ENCODE assay signal across 28 mouse cellular contexts in the genomic region with DNA sequence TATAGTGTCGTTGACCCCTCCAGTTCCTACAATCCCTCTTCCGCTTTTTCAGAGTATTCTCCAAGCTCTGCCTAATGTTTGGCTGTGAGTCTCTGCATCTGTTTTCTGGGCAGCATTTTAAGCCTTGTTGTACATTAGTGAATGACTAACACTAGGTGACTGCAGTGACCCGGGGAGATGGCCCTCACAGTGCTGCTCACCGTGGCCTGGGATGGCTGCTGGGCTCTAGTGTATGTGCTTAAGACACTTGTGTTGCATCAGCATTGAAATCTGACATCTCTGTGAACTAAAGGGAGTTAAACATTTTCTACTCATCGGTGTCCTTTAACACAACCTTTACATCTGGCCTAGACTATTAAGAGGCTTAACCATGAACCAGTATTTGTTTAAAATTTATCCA.
DNase-seq lines count a peak whose midpoint lies in the region; ATAC-seq and TF ChIP-seq lines count a peak whose summit lies in the region.
"Had no signal": no experiment of that assay in that cellular context is flagged by ENCODE, and none has a peak within 500 bp of the region (broad histone marks: within the 10 kb centered on the region; RNA-seq: fewer than 3 reads in every experiment).

No protein-coding gene starts in this region.

- no peak for TF ChIP-seq CTCF in intestine, postnatal 0 days (IDR thresholded peaks at IDR 0.05; ENCODE audit: low read depth)
- TF ChIP-seq CTCF in cerebellum, adult 2 months (IDR thresholded peaks at IDR 0.05; ENCODE audit: borderline replicate concordance, insufficient read depth, low read depth, low read length) = no peak

- H3K27ac ChIP-seq in intestine, embryonic 14.5 days (ENCODE audit: low read depth) = no peak overlapping the region
- H3K27ac ChIP-seq in intestine, postnatal 0 days (ENCODE audit: low read depth, low read length) = no peak overlapping the region
- no peak overlapping the region for H3K27ac ChIP-seq in cerebellum, adult 2 months (ENCODE audit: insufficient read depth, low read length)
- H3K27ac ChIP-seq: embryonic facial prominence, embryonic 13.5 days; gastrocnemius, adult 2 months; hindbrain, embryonic 12.5 days; layer of hippocampus, adult 2 months; left cerebral cortex, adult 2 months; liver, embryonic 13.5 days; macrophage; midbrain, embryonic 15.5 days; neural tube, embryonic 12.5 days; stomach, postnatal 0 days had no signal

- ATAC-seq in intestine, embryonic 14.5 days (replicated peaks; ENCODE audit: low FRiP score, low TSS enrichment, low read depth) = no peak
- no peak for ATAC-seq in intestine, postnatal 0 days
- ATAC-seq: forebrain, embryonic 16.5 days; midbrain, embryonic 15.5 days had no signal

- TF ChIP-seq POLR2A in cerebellum, adult 2 months (IDR thresholded peaks at IDR 0.05; ENCODE audit: borderline replicate concordance, insufficient read depth, low read length) = no peak

- peak; percentile 37 for DNase-seq in intestine, embryonic 14.5 days (ENCODE audit: low spot score)
- peak; percentile 10 for DNase-seq in kidney, adult 9 months
- DNase-seq in kidney, postnatal 10 days = peak; percentile 43
- peak; percentile 23 for DNase-seq in yolk sac, embryonic 10.5 days (ENCODE audit: low spot score)
- no peak for DNase-seq in cerebellum, adult 2 months
- no peak for DNase-seq in urinary bladder, postnatal 25 days (ENCODE audit: low spot score)
- DNase-seq: adrenal gland, adult 8-10 months; cerebellum, adult 8-10 months; gastrocnemius, adult 2 months; heart, postnatal 14 days; liver, embryonic 13.5 days; lung, adult 2 months; lung, postnatal 10 days; right cerebral cortex, postnatal 4 days; thymus, adult 18-20 months; thymus, postnatal 25 days had no signal

- H3K9ac ChIP-seq in intestine, embryonic 14.5 days (ENCODE audit: low read length) = no peak overlapping the region
- H3K9ac ChIP-seq in intestine, postnatal 0 days (ENCODE audit: low read depth, low read length) = no peak overlapping the region
- H3K9ac ChIP-seq: embryonic facial prominence, embryonic 13.5 days; hindbrain, embryonic 12.5 days; liver, embryonic 13.5 days; midbrain, embryonic 15.5 days; neural tube, embryonic 12.5 days had no signal

- 75% methylated on average over 5 of the region's 5 CpGs for WGBS in intestine, embryonic 14.5 days
- WGBS in intestine, postnatal 0 days = 79% methylated on average over 5 of the region's 5 CpGs
- 89% methylated on average over 5 of the region's 5 CpGs for whole genome bisulfite sequencing in cerebellum, adult 2 months

- no peak overlapping the region for H3K4me3 ChIP-seq in intestine, embryonic 14.5 days (ENCODE audit: low read depth, low read length)
- no peak overlapping the region for H3K4me3 ChIP-seq in intestine, postnatal 0 days (ENCODE audit: low read depth, low read length)
- H3K4me3 ChIP-seq in cerebellum, adult 2 months (replicated peaks; ENCODE audit: insufficient read depth, low read depth, low read length) = no peak overlapping the region
- H3K4me3 ChIP-seq: embryonic facial prominence, embryonic 13.5 days; gastrocnemius, adult 2 months; hindbrain, embryonic 12.5 days; layer of hippocampus, adult 2 months; left cerebral cortex, adult 2 months; liver, embryonic 13.5 days; midbrain, embryonic 15.5 days; myocyte; neural tube, embryonic 12.5 days had no signal

- no peaks in the 10 kb centered on the region for H3K4me1 ChIP-seq in intestine, embryonic 14.5 days (replicated peaks; ENCODE audit: control insufficient read depth, insufficient read depth, low read length)
- no peaks in the 10 kb centered on the region for H3K4me1 ChIP-seq in intestine, postnatal 0 days (replicated peaks; ENCODE audit: control insufficient read depth, insufficient read depth, low read length)
- peaks cover 14% of the 10 kb centered on the region for H3K4me1 ChIP-seq in cerebellum, adult 2 months (ENCODE audit: control insufficient read depth, insufficient read depth, low read length)
- H3K4me1 ChIP-seq: hindbrain, embryonic 12.5 days; liver, embryonic 13.5 days; neural tube, embryonic 12.5 days had no signal

- no peaks in the 10 kb centered on the region for H3K27me3 ChIP-seq in intestine, embryonic 14.5 days (replicated peaks; ENCODE audit: control insufficient read depth, insufficient read depth, low read length)
- H3K27me3 ChIP-seq in intestine, postnatal 0 days (replicated peaks; ENCODE audit: control insufficient read depth, insufficient read depth, low read length) = no peaks in the 10 kb centered on the region
- H3K27me3 ChIP-seq in cerebellum, adult 2 months (ENCODE audit: control insufficient read depth, insufficient read depth, low read length) = no peaks in the 10 kb centered on the region
- H3K27me3 ChIP-seq: embryonic facial prominence, embryonic 13.5 days; hindbrain, embryonic 12.5 days; liver, embryonic 13.5 days; midbrain, embryonic 15.5 days; neural tube, embryonic 12.5 days had no signal

- no peak overlapping the region for H3K4me2 ChIP-seq in intestine, embryonic 14.5 days (ENCODE audit: low read length)
- H3K4me2 ChIP-seq in intestine, postnatal 0 days (replicated peaks; ENCODE audit: low read depth) = no peak overlapping the region
- H3K4me2 ChIP-seq: embryonic facial prominence, embryonic 13.5 days; hindbrain, embryonic 12.5 days; liver, embryonic 13.5 days; midbrain, embryonic 15.5 days; neural tube, embryonic 12.5 days had no signal

- H3K36me3 ChIP-seq in intestine, embryonic 14.5 days (ENCODE audit: control insufficient read depth, insufficient read depth, low read length) = no peaks in the 10 kb centered on the region
- H3K36me3 ChIP-seq in intestine, postnatal 0 days (ENCODE audit: control insufficient read depth, insufficient read depth) = no peaks in the 10 kb centered on the region
- H3K36me3 ChIP-seq: embryonic facial prominence, embryonic 13.5 days; hindbrain, embryonic 12.5 days; liver, embryonic 13.5 days; midbrain, embryonic 15.5 days; neural tube, embryonic 12.5 days had no signal

- no peaks in the 10 kb centered on the region for H3K9me3 ChIP-seq in intestine, embryonic 14.5 days (ENCODE audit: control insufficient read depth, low read length)
- H3K9me3 ChIP-seq in intestine, postnatal 0 days (ENCODE audit: control insufficient read depth) = no peaks in the 10 kb centered on the region
- H3K9me3 ChIP-seq: embryonic facial prominence, embryonic 13.5 days; G1E; hindbrain, embryonic 12.5 days; liver, embryonic 13.5 days; midbrain, embryonic 15.5 days; neural tube, embryonic 12.5 days had no signal

Comparison
In these comparisons a context has a peak if more than half of its experiments do, and no peak if none do; other contexts are left out.
1. DNase-seq: peak in intestine, embryonic 14.5 days (single experiment), kidney, adult 9 months (single experiment), kidney, postnatal 10 days (single experiment) and yolk sac, embryonic 10.5 days (single experiment); none in cerebellum, adult 2 months (0 of 2) and urinary bladder, postnatal 25 days (single experiment).